Mouse (Mus musculus): ENCODE measurements around the gene Nyap1. TPM values are rescaled to one million over a fixed set of nuclear protein-coding genes. Genes with fewer than 3 reads are reported as not detected.

Nyap1 gene
- polyA plus RNA-seq, 1 experiment from 2014 or later: 0.23 TPM

- WGBS (ENCODE audit: missing documents): under 1% methylated on average over 31 of the region's 31 CpGs
- Histone ChIP-seq H3K4me3 (ENCODE audit: inconsistent target) (peak within 1 kb of the TSS; percentile 58), H3K27ac (peak within 1 kb of the TSS; percentile 31), H3K36me3 (ENCODE audit: inconsistent target) (peaks cover 19% of the 10 kb centered on the region), H3K79me2 (ENCODE audit: inconsistent target) (peaks cover 35% of the 10 kb centered on the region)
Measured at GRCm38 (mm10) chr5:137778635-137779034, 37.2 kb upstream of the Nyap1 start, which contains the start of gene Ppp1r35. Ppp1r35 (plus strand) TSS chr5:137778849.

- Histone ChIP-seq H3K4me3 (ENCODE audit: inconsistent target) (no peak overlapping the region), H3K79me2 (ENCODE audit: inconsistent target) (peaks cover 22% of the 10 kb centered on the region; the same call in 1 of the 2 replicates), H3K27ac (no peak overlapping the region), H3K36me3 (ENCODE audit: inconsistent target) (peaks cover 9% of the 10 kb centered on the region)
- 86% methylated on average over 7 of the region's 7 CpGs for WGBS (ENCODE audit: missing documents)
Measured at GRCm38 (mm10) chr5:137777267-137777845, 35.9 kb upstream of the Nyap1 start.

DNA sequence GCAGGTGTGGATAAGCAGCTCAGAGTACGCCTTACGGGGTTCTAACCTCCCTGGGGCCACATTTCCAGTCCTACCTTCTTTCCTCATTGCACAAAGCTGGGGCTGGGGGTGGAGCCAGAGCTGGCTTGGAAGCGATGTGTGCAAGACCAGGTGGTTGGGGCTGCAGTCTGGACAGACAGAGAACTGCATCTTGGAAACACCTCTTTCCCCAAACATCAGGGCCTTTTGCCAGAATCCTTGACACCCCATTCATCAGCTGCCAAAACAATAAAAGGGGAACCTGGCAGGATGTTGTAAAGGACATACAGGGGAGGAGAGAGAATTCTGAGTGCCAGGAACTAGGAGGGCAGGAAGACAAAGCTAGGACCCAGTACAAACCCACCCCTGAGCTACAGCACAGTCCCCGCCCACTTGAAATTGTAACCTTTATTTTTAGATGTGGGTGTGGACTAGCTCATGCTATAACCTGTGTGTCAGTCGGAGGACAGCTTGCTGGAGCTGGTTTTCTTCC lies 35.1 kb upstream of the Nyap1 start:
- Histone ChIP-seq H3K4me3 (ENCODE audit: inconsistent target) (no peak overlapping the region), H3K36me3 (ENCODE audit: inconsistent target) (no peaks in the 10 kb centered on the region), H3K79me2 (ENCODE audit: inconsistent target) (peaks cover 14% of the 10 kb centered on the region; the same call in 1 of the 2 replicates), H3K27ac (no peak overlapping the region)
- 22% methylated on average over 5 of the region's 5 CpGs for WGBS (ENCODE audit: missing documents)

GRCm38 (mm10) chr5:137775587-137776290 lies 34.3 kb upstream of the Nyap1 start:
- no peak overlapping the region for H3K4me3 ChIP-seq (ENCODE audit: inconsistent target)
- no peak overlapping the region for H3K27ac ChIP-seq
- H3K36me3 ChIP-seq (ENCODE audit: inconsistent target): no peaks in the 10 kb centered on the region
- peaks cover 14% of the 10 kb centered on the region; the same call in 1 of the 2 replicates for H3K79me2 ChIP-seq (ENCODE audit: inconsistent target)
- 100% methylated on average over 2 of the region's 2 CpGs for WGBS (ENCODE audit: missing documents)

- H3K36me3 ChIP-seq (ENCODE audit: inconsistent target): no peaks in the 10 kb centered on the region
- H3K79me2 ChIP-seq (ENCODE audit: inconsistent target): no peaks in the 10 kb centered on the region
- H3K27ac ChIP-seq: no peak overlapping the region
- no peak overlapping the region for H3K4me3 ChIP-seq (ENCODE audit: inconsistent target)
Measured at GRCm38 (mm10) chr5:137772755-137773154, 31.3 kb upstream of the Nyap1 start.

DNA sequence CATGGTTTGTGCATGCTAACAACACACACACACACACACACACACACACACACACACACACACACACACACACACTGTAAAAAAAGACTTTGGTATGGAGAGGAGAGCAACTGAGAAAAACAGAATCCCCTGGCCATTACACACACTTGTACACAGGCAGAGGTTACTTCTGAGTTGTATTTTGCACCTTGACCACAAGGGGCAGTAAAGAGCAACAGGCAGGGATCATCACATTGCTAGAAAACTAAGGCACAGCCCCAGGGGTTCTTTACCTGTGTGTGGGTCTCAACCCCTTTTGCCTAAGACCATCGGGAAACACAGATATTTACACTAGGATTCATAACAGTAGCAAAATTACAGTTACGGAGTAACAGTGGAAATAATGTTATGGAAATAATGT lies 29.3 kb upstream of the Nyap1 start:
- 51% methylated on average over 2 of the region's 2 CpGs for WGBS (ENCODE audit: missing documents)
- H3K79me2 ChIP-seq (ENCODE audit: inconsistent target): no peaks in the 10 kb centered on the region
- no peaks in the 10 kb centered on the region for H3K36me3 ChIP-seq (ENCODE audit: inconsistent target)
- H3K27ac ChIP-seq: no peak overlapping the region
- no peak overlapping the region for H3K4me3 ChIP-seq (ENCODE audit: inconsistent target)

GRCm38 (mm10) chr5:137768475-137768874 lies 27.1 kb upstream of the Nyap1 start:
- H3K4me3 ChIP-seq (ENCODE audit: inconsistent target): no peak overlapping the region
- no peaks in the 10 kb centered on the region for H3K79me2 ChIP-seq (ENCODE audit: inconsistent target)
- no peaks in the 10 kb centered on the region for H3K36me3 ChIP-seq (ENCODE audit: inconsistent target)
- WGBS (ENCODE audit: missing documents): 78% methylated on average over 1 of the region's 1 CpGs
- no peak overlapping the region for H3K27ac ChIP-seq

GRCm38 (mm10) chr5:137766270-137766669 lies 24.9 kb upstream of the Nyap1 start:
- WGBS (ENCODE audit: missing documents): 74% methylated on average over 3 of the region's 3 CpGs
- Histone ChIP-seq H3K79me2 (ENCODE audit: inconsistent target) (no peaks in the 10 kb centered on the region), H3K36me3 (ENCODE audit: inconsistent target) (no peaks in the 10 kb centered on the region), H3K4me3 (ENCODE audit: inconsistent target) (no peak overlapping the region), H3K27ac (no peak overlapping the region)

DNA sequence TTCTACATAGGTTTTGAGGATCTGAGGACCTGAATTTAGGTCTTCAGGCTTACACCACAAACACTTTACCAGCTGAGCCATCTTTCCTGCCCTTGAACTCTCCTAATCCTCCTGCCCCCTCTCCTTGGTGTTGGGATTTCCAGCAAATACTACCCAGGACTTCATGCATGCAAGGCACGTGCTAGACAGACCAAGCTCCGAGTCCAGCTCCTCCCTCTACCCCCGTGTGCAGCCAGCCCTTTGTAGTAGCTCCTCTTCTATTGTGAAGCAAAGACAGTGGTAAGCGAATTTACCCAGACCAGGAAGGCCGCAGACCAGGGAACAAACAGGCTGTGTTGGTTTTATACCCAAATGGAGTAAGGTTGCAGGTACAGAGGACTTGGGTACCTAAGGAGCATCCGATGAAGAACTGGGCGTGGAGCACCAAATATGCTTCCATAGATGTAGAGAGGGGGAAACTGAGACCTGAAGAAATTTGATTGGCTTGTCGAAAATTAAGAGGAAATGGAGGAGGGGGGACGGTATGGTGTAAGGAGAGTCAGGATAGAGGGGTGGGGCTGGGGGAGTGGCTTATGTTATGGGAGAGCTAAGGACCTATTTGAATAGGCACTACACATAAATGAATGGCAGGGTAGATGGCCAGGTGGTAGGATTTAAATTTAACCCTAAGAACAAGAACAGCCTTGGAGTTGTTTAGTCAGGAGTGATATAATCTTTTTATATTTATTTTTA lies 23.4 kb upstream of the Nyap1 start:
- Histone ChIP-seq H3K4me3 (ENCODE audit: inconsistent target) (no peak overlapping the region), H3K36me3 (ENCODE audit: inconsistent target) (no peaks in the 10 kb centered on the region), H3K79me2 (ENCODE audit: inconsistent target) (no peaks in the 10 kb centered on the region), H3K27ac (no peak overlapping the region)
- WGBS (ENCODE audit: missing documents): 87% methylated on average over 9 of the region's 9 CpGs

DNA sequence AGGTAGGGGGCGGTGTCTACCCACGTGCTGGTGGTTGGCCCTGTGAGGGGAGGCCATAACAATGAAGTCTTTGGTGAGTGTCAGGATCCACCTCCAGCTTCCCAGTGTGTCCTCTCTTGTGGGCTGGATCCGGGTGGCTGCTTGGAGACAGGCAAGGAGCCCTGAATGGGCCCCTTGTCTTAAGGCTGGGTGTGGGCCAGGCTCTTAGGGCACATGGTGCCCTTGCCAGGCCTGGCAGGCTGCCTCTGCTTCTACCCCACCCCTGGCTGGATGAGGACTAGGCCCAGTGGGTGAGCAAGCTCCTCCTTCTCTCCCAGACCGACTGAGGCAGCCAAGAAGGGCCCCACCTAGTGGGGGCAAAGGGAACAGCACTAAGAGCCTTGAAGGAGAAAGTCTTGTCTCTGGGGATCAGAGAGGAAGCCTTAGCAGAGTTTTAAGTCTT lies 18.6 kb upstream of the Nyap1 start:
- H3K4me3 ChIP-seq (ENCODE audit: inconsistent target): no peak overlapping the region
- peaks cover 21% of the 10 kb centered on the region for H3K36me3 ChIP-seq (ENCODE audit: inconsistent target)
- 64% methylated on average over 4 of the region's 4 CpGs for WGBS (ENCODE audit: missing documents)
- no peak overlapping the region for H3K27ac ChIP-seq
- H3K79me2 ChIP-seq (ENCODE audit: inconsistent target): peaks cover 32% of the 10 kb centered on the region; the same call in 1 of the 2 replicates

DNA sequence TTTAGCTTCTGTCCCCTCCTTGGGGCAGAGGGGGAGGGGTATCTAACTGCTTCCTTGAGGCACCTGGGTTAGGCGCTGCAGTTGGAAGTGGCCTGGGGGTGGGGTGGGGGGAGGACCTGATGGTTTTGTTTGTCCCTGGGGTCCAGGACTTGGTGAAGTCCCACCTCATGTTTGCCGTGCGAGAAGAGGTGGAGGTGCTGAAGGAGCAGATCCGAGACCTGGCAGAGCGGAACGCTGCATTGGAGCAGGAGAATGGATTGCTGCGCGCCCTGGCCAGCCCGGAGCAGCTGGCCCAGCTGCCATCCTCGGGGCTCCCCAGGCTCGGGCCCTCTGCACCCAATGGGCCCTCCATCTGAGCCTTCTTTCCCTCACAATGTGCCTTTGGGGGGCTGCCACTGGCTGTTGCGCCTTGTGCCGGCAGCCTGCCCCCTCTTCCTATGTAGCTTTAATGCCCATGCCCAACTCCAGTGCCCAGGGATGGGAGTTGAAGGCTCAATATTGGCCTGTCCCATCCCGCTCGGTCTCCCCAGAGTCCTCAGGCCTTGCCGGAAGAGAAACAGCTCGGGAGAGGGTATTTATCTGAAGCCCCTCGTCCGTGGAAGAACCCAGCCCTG lies 17.6 kb upstream of the Nyap1 start:
- Histone ChIP-seq H3K4me3 (ENCODE audit: inconsistent target) (no peak overlapping the region), H3K36me3 (ENCODE audit: inconsistent target) (peaks cover 23% of the 10 kb centered on the region), H3K27ac (no peak overlapping the region), H3K79me2 (ENCODE audit: inconsistent target) (peaks cover 38% of the 10 kb centered on the region)
- WGBS (ENCODE audit: missing documents): 93% methylated on average over 19 of the region's 19 CpGs

DNA sequence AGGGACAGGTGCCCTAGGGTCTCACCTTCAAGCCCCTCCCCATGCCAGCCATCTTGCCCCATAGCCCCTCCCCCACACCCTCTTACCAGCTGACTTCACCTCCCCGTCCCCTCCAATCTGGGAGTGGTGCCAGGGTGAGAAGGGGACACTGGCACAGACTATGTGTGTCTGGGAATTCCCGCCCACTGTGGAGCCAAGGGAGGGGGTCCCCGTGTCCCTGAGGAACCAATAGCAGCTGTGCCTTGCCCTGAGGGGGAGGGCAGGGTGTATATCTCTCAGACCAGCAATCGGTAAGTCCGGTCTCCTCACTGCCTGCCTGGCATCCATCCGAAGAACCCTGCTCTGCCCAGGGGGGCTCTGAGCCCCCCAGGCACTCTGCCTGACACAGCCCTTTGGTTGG lies 16.5 kb upstream of the Nyap1 start:
- no peak overlapping the region for H3K27ac ChIP-seq
- WGBS (ENCODE audit: missing documents): 90% methylated on average over 5 of the region's 6 CpGs
- H3K36me3 ChIP-seq (ENCODE audit: inconsistent target): peaks cover 32% of the 10 kb centered on the region
- peaks cover 49% of the 10 kb centered on the region for H3K79me2 ChIP-seq (ENCODE audit: inconsistent target)
- no peak overlapping the region for H3K4me3 ChIP-seq (ENCODE audit: inconsistent target)

DNA sequence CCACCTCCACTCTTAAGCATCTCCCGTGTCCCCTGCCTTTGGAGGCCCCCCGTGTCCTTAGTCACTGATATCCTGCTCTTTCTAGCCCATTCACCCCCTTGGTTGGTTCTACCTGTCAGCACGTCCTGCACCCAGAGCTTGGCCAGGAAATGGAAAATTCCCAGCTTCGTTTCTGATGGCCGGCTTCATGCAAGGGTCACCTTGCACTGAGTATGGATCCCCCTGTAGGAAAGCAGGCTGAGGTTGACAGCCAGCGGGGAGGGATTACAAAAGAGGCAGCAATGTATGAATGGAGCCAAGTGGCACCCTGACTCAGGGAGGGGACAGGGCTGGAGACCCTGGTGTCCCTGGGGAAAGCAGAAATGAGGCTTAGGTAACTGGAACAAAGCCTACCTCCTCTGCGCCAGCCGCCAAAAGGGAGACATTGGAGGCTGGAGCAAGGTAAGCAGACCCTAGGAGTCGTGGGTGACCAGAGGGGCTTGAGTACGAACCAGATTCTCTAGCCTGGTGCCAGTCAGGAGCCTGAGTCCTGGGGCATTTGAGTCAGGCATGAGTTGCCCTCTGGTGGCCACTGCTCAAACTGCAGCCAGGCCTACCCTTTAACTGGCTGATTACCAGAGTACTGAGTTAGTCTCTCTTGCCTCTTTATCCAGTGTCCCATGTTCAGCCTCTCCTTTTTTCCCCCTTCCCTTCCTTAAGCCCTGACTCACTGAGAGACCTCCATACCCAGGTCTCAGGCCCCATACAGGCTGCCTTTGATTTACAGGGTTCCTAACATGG lies 15.7 kb upstream of the Nyap1 start:
- no peak overlapping the region for H3K27ac ChIP-seq
- peaks cover 58% of the 10 kb centered on the region for H3K79me2 ChIP-seq (ENCODE audit: inconsistent target)
- H3K4me3 ChIP-seq (ENCODE audit: inconsistent target): no peak overlapping the region
- 57% methylated on average over 10 of the region's 10 CpGs for WGBS (ENCODE audit: missing documents)
- H3K36me3 ChIP-seq (ENCODE audit: inconsistent target): peaks cover 40% of the 10 kb centered on the region

DNA sequence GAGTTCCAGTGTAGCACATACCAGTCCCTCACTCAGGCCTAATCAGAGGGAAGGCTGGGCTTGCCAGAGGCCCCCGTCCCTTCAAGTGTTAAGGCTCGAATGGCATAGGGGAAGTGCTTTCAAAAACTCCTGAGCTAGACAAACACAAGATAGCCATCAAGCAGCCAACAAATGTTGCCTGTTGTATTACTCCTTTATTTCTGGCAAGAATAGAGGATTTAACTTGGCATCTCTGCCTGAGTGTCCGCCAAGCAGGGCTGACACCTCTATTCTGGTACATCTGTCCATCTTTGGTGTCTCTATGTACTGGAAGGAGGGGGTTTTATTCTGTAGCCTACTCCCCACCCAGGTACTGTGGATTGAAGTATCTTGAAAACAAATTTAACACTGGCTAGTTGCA lies 14.7 kb upstream of the Nyap1 start:
- Histone ChIP-seq H3K79me2 (ENCODE audit: inconsistent target) (peaks cover 67% of the 10 kb centered on the region), H3K36me3 (ENCODE audit: inconsistent target) (peaks cover 50% of the 10 kb centered on the region), H3K27ac (no peak overlapping the region), H3K4me3 (ENCODE audit: inconsistent target) (no peak overlapping the region)
- WGBS (ENCODE audit: missing documents): 81% methylated on average over 3 of the region's 3 CpGs
